Mouse (Mus musculus): Measurements from ENCODE around the gene Tep1. TPM values are rescaled to one million over a fixed set of nuclear protein-coding genes. Genes with fewer than 3 reads are reported as not detected.
"Not testable (repeated sequence)": the region's sequence is repeated elsewhere in the genome, so short reads cannot be mapped to it uniquely, and the experiment has no call there.

Gene Tep1
- polyA plus RNA-seq (2015; fragmentation: Nextera tagmentation; extraction: Ambion mirVana) = 6.2 and 8.5 TPM in 2 replicates

- Histone ChIP-seq H3K27me3 (no peaks in the 10 kb centered on the region), H3K4me3 (replicated peaks) (peak within 1 kb of the TSS; percentile 64), H3K9ac (peak within 1 kb of the TSS; percentile 55), H3K27ac (peak within 1 kb of the TSS; percentile 91), H3K9me3 (replicated peaks) (no peaks in the 10 kb centered on the region), H3K36me3 (0 out of 2 replicates have a peak, but pooled peaks cover 2% of the 10 kb centered on the region), H3K4me1 (0 out of 2 replicates have a peak, but pooled peaks cover 4% of the 10 kb centered on the region), H3K4me2 (peak within 1 kb of the TSS; percentile 70)
- ATAC-seq (replicated peaks; ENCODE audit: low FRiP score) = peak; percentile 94
- 7% methylated on average over 32 of the region's 32 CpGs for WGBS
Measured at GRCm38 (mm10) chr14:50869889-50870804, at the start of gene Tep1. Tep1 (minus strand) TSS chr14:50870560.

- Histone ChIP-seq H3K9me3 (replicated peaks) (no peaks in the 10 kb centered on the region), H3K4me2 (no peak overlapping the region), H3K36me3 (peaks cover 55% of the 10 kb centered on the region), H3K4me1 (no peaks in the 10 kb centered on the region), H3K27me3 (no peaks in the 10 kb centered on the region), H3K27ac (no peak overlapping the region), H3K4me3 (replicated peaks) (no peak overlapping the region), H3K9ac (no peak overlapping the region)
- WGBS = 70% methylated on average over 3 of the region's 3 CpGs
- no peak for ATAC-seq (replicated peaks; ENCODE audit: low FRiP score)
Measured at GRCm38 (mm10) chr14:50911356-50911755, 41.0 kb upstream of the Tep1 start.

- peaks cover 25% of the 10 kb centered on the region for H3K36me3 ChIP-seq
- no peaks in the 10 kb centered on the region for H3K9me3 ChIP-seq (replicated peaks)
- H3K4me3 ChIP-seq (replicated peaks) = no peak overlapping the region
- no peak overlapping the region for H3K27ac ChIP-seq
- H3K4me1 ChIP-seq = peaks cover 8% of the 10 kb centered on the region; the same call in 1 of the 2 replicates
- H3K4me2 ChIP-seq = no peak overlapping the region
- no peak for ATAC-seq (replicated peaks; ENCODE audit: low FRiP score)
- no peak overlapping the region for H3K9ac ChIP-seq
- WGBS = 85% methylated on average over 4 of the region's 4 CpGs
- H3K27me3 ChIP-seq = no peaks in the 10 kb centered on the region
Measured at GRCm38 (mm10) chr14:50908126-50908525, 37.8 kb upstream of the Tep1 start.

- not testable (repeated sequence) for H3K27ac ChIP-seq; H3K9ac ChIP-seq; H3K36me3 ChIP-seq; ATAC-seq (replicated peaks; ENCODE audit: low FRiP score); H3K27me3 ChIP-seq; H3K9me3 ChIP-seq (replicated peaks); H3K4me3 ChIP-seq (replicated peaks); H3K4me2 ChIP-seq; H3K4me1 ChIP-seq
Measured at GRCm38 (mm10) chr14:50905327-50905726, 35.0 kb upstream of the Tep1 start.

- Histone ChIP-seq H3K9ac (no peak overlapping the region), H3K27ac (no peak overlapping the region), H3K4me3 (replicated peaks) (no peak overlapping the region), H3K4me1 (peaks cover 8% of the 10 kb centered on the region; the same call in 1 of the 2 replicates), H3K36me3 (no peaks in the 10 kb centered on the region), H3K4me2 (no peak overlapping the region), H3K9me3 (replicated peaks) (no peaks in the 10 kb centered on the region), H3K27me3 (no peaks in the 10 kb centered on the region)
- no peak for ATAC-seq (replicated peaks; ENCODE audit: low FRiP score)
- 89% methylated on average over 4 of the region's 4 CpGs for WGBS
Measured at GRCm38 (mm10) chr14:50904828-50905129, 34.4 kb upstream of the Tep1 start.

- Histone ChIP-seq H3K4me3 (replicated peaks) (peak overlapping the region; percentile 46), H3K9ac (peak overlapping the region; percentile 40)
- 3% methylated on average over 26 of the region's 26 CpGs for WGBS
Measured at GRCm38 (mm10) chr14:50903973-50904827, 33.8 kb upstream of the Tep1 start.

GRCm38 (mm10) chr14:50897992-50898391 is 27.6 kb upstream of the Tep1 start:
- 91% methylated on average over 2 of the region's 2 CpGs for WGBS
- ATAC-seq (replicated peaks; ENCODE audit: low FRiP score) = not testable (repeated sequence)

More at GRCm38 (mm10) chr14:50903973-50904827, 33.8 kb upstream of the Tep1 start:
- H3K36me3 ChIP-seq = no peaks in the 10 kb centered on the region
- ATAC-seq (replicated peaks; ENCODE audit: low FRiP score) = peak; percentile 93
- H3K27me3 ChIP-seq = no peaks in the 10 kb centered on the region
- H3K9me3 ChIP-seq (replicated peaks) = no peaks in the 10 kb centered on the region
- H3K4me1 ChIP-seq = peaks cover 8% of the 10 kb centered on the region; the same call in 1 of the 2 replicates
- H3K4me2 ChIP-seq = peak overlapping the region; percentile 81
- peak overlapping the region; percentile 48 for H3K27ac ChIP-seq

GRCm38 (mm10) chr14:50897374-50897765 is 27.0 kb upstream of the Tep1 start, which contains the start of gene Klhl33:
Klhl33 (minus strand) TSS chr14:50897507.
- Histone ChIP-seq H3K27ac (no peak within 1 kb of the TSS), H3K27me3 (peaks cover 21% of the 10 kb centered on the region), H3K36me3 (no peaks in the 10 kb centered on the region), H3K4me1 (peaks cover 12% of the 10 kb centered on the region), H3K4me2 (peak within 1 kb of the TSS; percentile 93), H3K4me3 (replicated peaks) (peak within 1 kb of the TSS; percentile 49), H3K9me3 (replicated peaks) (no peaks in the 10 kb centered on the region), H3K9ac (peak within 1 kb of the TSS; percentile 43)
- ATAC-seq (replicated peaks; ENCODE audit: low FRiP score) = no peak
- WGBS = 45% methylated on average over 7 of the region's 7 CpGs

More at GRCm38 (mm10) chr14:50897992-50898391, 27.6 kb upstream of the Tep1 start:
- not testable (repeated sequence) for H3K9ac ChIP-seq; H3K27ac ChIP-seq; H3K36me3 ChIP-seq; H3K4me3 ChIP-seq (replicated peaks); H3K9me3 ChIP-seq (replicated peaks); H3K4me2 ChIP-seq
- Histone ChIP-seq H3K27me3 (peaks cover 21% of the 10 kb centered on the region), H3K4me1 (peaks cover 12% of the 10 kb centered on the region)

- H3K27me3 ChIP-seq = peaks cover 21% of the 10 kb centered on the region
- H3K4me3 ChIP-seq (replicated peaks) = peak overlapping the region; percentile 49
- no peak overlapping the region for H3K27ac ChIP-seq
- WGBS = 17% methylated on average over 23 of the region's 23 CpGs
- H3K4me2 ChIP-seq = peak overlapping the region; percentile 93
- peak overlapping the region; percentile 43 for H3K9ac ChIP-seq
- ATAC-seq (replicated peaks; ENCODE audit: low FRiP score) = 0 out of 2 replicates have a peak, but pooled peaks have one; percentile 47
- no peaks in the 10 kb centered on the region for H3K9me3 ChIP-seq (replicated peaks)
- H3K36me3 ChIP-seq = no peaks in the 10 kb centered on the region
- H3K4me1 ChIP-seq = peaks cover 12% of the 10 kb centered on the region
Measured at GRCm38 (mm10) chr14:50896747-50897373, 26.5 kb upstream of the Tep1 start.

GRCm38 (mm10) chr14:50895985-50896746 is 25.8 kb upstream of the Tep1 start:
- H3K27ac ChIP-seq = no peak overlapping the region
- H3K27me3 ChIP-seq = peaks cover 21% of the 10 kb centered on the region
- H3K36me3 ChIP-seq = no peaks in the 10 kb centered on the region
- H3K4me2 ChIP-seq = peak overlapping the region; percentile 93
- H3K4me1 ChIP-seq = peaks cover 12% of the 10 kb centered on the region
- H3K4me3 ChIP-seq (replicated peaks) = peak overlapping the region; percentile 49
- peak overlapping the region; percentile 43 for H3K9ac ChIP-seq
- WGBS = 13% methylated on average over 19 of the region's 19 CpGs
- ATAC-seq (replicated peaks; ENCODE audit: low FRiP score) = peak; percentile 48
- no peaks in the 10 kb centered on the region for H3K9me3 ChIP-seq (replicated peaks)

GRCm38 (mm10) chr14:50895407-50895806 is 25.0 kb upstream of the Tep1 start:
- Histone ChIP-seq H3K36me3 (no peaks in the 10 kb centered on the region), H3K9ac (no peak overlapping the region), H3K4me3 (replicated peaks) (no peak overlapping the region), H3K9me3 (replicated peaks) (no peaks in the 10 kb centered on the region), H3K4me1 (peaks cover 12% of the 10 kb centered on the region), H3K27ac (no peak overlapping the region), H3K27me3 (peaks cover 21% of the 10 kb centered on the region), H3K4me2 (no peak overlapping the region)
- no peak for ATAC-seq (replicated peaks; ENCODE audit: low FRiP score)

Data from kidney, embryonic 15.5 days (tissue).